Mouse (Mus musculus) midbrain, embryonic 11.5 days (tissue): ENCODE measurements at regions not wholly inside any gene's neighbourhood (a gene's known extent, or its start where the extent isn't known, plus 50 kb on each side); places are given as distances from the start of the nearest gene placed in this dataset.

Experiments used
- ATAC-seq: fragments of 200-750 bp; cut with Nextera tagmentation; 2 replicates; pipeline ENCODE4 v1.8.0; 2017; ENCODE audit warnings: moderate TSS enrichment, moderate library complexity; ENCODE audit not compliant: low FRiP score
- DNase-seq: peaks from one replicate; pipeline ENCODE4 v3.0.0; 2015; ENCODE audit warnings: low spot score; ENCODE audit errors: missing footprints
- H3K27ac ChIP-seq: fragments of 300-500 bp; sonication (generic); 2 replicates; pipeline ENCODE4 v1.5.1; 2014; ENCODE audit warnings: low read depth, low read length
- H3K27me3 ChIP-seq: fragments of 300-500 bp; sonication (generic); 2 replicates; pipeline ENCODE4 v1.6.1; 2014; ENCODE audit warnings: mild to moderate bottlenecking, low read length, moderate library complexity, mixed read lengths; ENCODE audit not compliant: control insufficient read depth, insufficient read depth
- H3K36me3 ChIP-seq: fragments of 300-500 bp; sonication (generic); 2 replicates; pipeline ENCODE4 v1.6.1; 2014; ENCODE audit warnings: mild to moderate bottlenecking, low read length, moderate library complexity, mixed read lengths; ENCODE audit not compliant: control insufficient read depth, insufficient read depth
- H3K4me1 ChIP-seq: fragments of 300-500 bp; sonication (generic); 2 replicates; pipeline ENCODE4 v1.6.1; 2014; ENCODE audit warnings: low read length; ENCODE audit not compliant: control insufficient read depth, insufficient read depth
- H3K4me2 ChIP-seq: fragments of 300-500 bp; sonication (generic); 2 replicates; pipeline ENCODE4 v1.6.1; 2014; ENCODE audit warnings: mild to moderate bottlenecking, moderate library complexity
- H3K4me3 ChIP-seq: fragments of 300-500 bp; sonication (generic); 2 replicates; pipeline ENCODE4 v1.5.1; 2014; ENCODE audit warnings: low read depth, low read length
- H3K9ac ChIP-seq: fragments of 300-500 bp; sonication (generic); 2 replicates; pipeline ENCODE4 v1.6.1; 2014; ENCODE audit warnings: low read length
- H3K9me3 ChIP-seq: fragments of 300-500 bp; sonication (generic); 2 replicates; pipeline ENCODE4 v1.6.1; 2016; ENCODE audit warnings: low read length; ENCODE audit not compliant: control insufficient read depth
- WGBS: fragments of 180-500 bp; shearing (Covaris S2); extraction: QIAGEN DNeasy Blood & Tissue Kit; methylation state at CpG from one replicate; pipeline ENCODE4 v1.1.7; 2014; 5-methylcytosine and 5-hydroxymethylcytosine counted together

DNA sequence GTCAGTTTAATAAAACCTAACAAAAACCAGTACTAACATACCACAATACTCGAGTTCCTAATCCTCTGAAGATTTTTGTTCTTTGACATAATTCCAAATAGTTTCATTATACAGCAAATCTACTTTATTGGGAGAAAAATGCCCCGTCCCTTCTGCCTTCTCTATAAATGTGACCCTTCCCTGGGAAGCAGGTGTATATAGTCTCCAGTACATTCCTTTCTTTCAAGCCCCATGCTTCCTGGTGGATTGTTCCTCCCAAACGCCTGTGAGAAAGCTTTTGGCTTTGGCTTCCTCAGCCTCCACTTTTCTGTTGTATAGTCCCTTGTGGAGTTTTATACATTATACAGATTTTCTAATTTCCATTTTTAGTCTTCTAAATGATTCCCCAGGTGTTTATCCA is 1001.8 kb upstream of the Tenm3 start:
- DNase-seq (no peak), ATAC-seq (no peak)
- H3K27ac ChIP-seq = no peak overlapping the region
- no peak overlapping the region for H3K4me3 ChIP-seq
- no peak overlapping the region for H3K9ac ChIP-seq
- no peaks in the 10 kb centered on the region for H3K4me1 ChIP-seq
- WGBS = 83% methylated on average over 3 of the region's 3 CpGs
- no peaks in the 10 kb centered on the region for H3K9me3 ChIP-seq
- no peaks in the 10 kb centered on the region for H3K27me3 ChIP-seq
- H3K36me3 ChIP-seq = no peaks in the 10 kb centered on the region
- H3K4me2 ChIP-seq = no peak overlapping the region

- DNase-seq = no peak
- no peak overlapping the region for H3K4me2 ChIP-seq
Observed at GRCm38 (mm10) chr8:49831970-49832369, 988.2 kb upstream of the Tenm3 start.

DNA sequence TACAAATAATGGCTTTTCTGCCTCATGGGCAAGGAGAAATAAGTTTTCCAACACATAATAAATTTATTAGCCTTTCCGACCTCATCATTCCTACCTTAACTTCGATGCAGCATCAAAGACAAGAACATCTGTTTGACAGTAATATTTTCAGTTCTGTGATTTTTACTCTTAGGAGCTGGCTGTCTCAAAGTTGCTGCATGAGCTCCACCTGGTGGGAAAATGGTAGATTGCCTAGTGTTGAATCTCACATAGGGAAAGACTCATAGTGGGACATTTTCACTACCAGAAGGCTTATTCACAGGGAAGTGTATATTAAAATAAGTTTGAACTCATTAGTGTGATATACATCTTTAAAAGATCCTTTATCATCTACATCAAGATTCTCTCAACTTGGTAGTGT is 985.6 kb upstream of the Tenm3 start:
- no peaks in the 10 kb centered on the region for H3K4me1 ChIP-seq
- H3K27ac ChIP-seq = no peak overlapping the region
- no peak overlapping the region for H3K4me3 ChIP-seq
- H3K36me3 ChIP-seq = no peaks in the 10 kb centered on the region
- DNase-seq (peak; percentile 92), ATAC-seq (no peak)
- no peaks in the 10 kb centered on the region for H3K27me3 ChIP-seq
- H3K9ac ChIP-seq = no peak overlapping the region
- H3K4me2 ChIP-seq = no peak overlapping the region
- no peaks in the 10 kb centered on the region for H3K9me3 ChIP-seq
- WGBS = 40% methylated on average over 2 of the region's 2 CpGs

More at GRCm38 (mm10) chr8:49831970-49832369, 988.2 kb upstream of the Tenm3 start:
- no peaks in the 10 kb centered on the region for H3K9me3 ChIP-seq
- no peaks in the 10 kb centered on the region for H3K36me3 ChIP-seq
- H3K4me1 ChIP-seq = no peaks in the 10 kb centered on the region
- H3K27me3 ChIP-seq = no peaks in the 10 kb centered on the region
- H3K9ac ChIP-seq = no peak overlapping the region
- no peak overlapping the region for H3K4me3 ChIP-seq
- H3K27ac ChIP-seq = no peak overlapping the region
- no peak for ATAC-seq

GRCm38 (mm10) chr8:49826231-49826630 is 982.5 kb upstream of the Tenm3 start:
- no peaks in the 10 kb centered on the region for H3K9me3 ChIP-seq
- no peak for ATAC-seq
- H3K4me1 ChIP-seq = no peaks in the 10 kb centered on the region
- no peak overlapping the region for H3K9ac ChIP-seq
- no peak overlapping the region for H3K4me2 ChIP-seq
- H3K4me3 ChIP-seq = no peak overlapping the region
- no peak overlapping the region for H3K27ac ChIP-seq
- no peaks in the 10 kb centered on the region for H3K36me3 ChIP-seq
- no peaks in the 10 kb centered on the region for H3K27me3 ChIP-seq
- peak; percentile 33 for DNase-seq

GRCm38 (mm10) chr8:49825000-49825399 is 981.2 kb upstream of the Tenm3 start:
- ATAC-seq = no peak
- Histone ChIP-seq H3K9ac (no peak overlapping the region), H3K4me1 (no peaks in the 10 kb centered on the region), H3K4me3 (no peak overlapping the region), H3K27ac (no peak overlapping the region), H3K4me2 (no peak overlapping the region), H3K27me3 (no peaks in the 10 kb centered on the region), H3K36me3 (no peaks in the 10 kb centered on the region), H3K9me3 (no peaks in the 10 kb centered on the region)
- no peak for DNase-seq
- 88% methylated on average over 5 of the region's 5 CpGs for WGBS

- no peak overlapping the region for H3K27ac ChIP-seq
- no peaks in the 10 kb centered on the region for H3K36me3 ChIP-seq
- H3K27me3 ChIP-seq = no peaks in the 10 kb centered on the region
- H3K9ac ChIP-seq = no peak overlapping the region
- no peak for DNase-seq
- H3K4me2 ChIP-seq = no peak overlapping the region
- H3K4me1 ChIP-seq = no peaks in the 10 kb centered on the region
- H3K9me3 ChIP-seq = no peaks in the 10 kb centered on the region
- H3K4me3 ChIP-seq = no peak overlapping the region
- no peak for ATAC-seq
- 70% methylated on average over 2 of the region's 2 CpGs for WGBS
Observed at GRCm38 (mm10) chr8:49822791-49823190, 979.0 kb upstream of the Tenm3 start.

- 94% methylated on average over 2 of the region's 2 CpGs for WGBS
- H3K27me3 ChIP-seq = no peaks in the 10 kb centered on the region
- no peak overlapping the region for H3K27ac ChIP-seq
- H3K4me3 ChIP-seq = no peak overlapping the region
- no peak for ATAC-seq
- H3K4me1 ChIP-seq = peaks cover 8% of the 10 kb centered on the region
- no peak for DNase-seq
- no peak overlapping the region for H3K9ac ChIP-seq
- H3K9me3 ChIP-seq = no peaks in the 10 kb centered on the region
- no peaks in the 10 kb centered on the region for H3K36me3 ChIP-seq
- H3K4me2 ChIP-seq = no peak overlapping the region
Observed at GRCm38 (mm10) chr8:49799236-49799635, 955.5 kb upstream of the Tenm3 start.

DNA sequence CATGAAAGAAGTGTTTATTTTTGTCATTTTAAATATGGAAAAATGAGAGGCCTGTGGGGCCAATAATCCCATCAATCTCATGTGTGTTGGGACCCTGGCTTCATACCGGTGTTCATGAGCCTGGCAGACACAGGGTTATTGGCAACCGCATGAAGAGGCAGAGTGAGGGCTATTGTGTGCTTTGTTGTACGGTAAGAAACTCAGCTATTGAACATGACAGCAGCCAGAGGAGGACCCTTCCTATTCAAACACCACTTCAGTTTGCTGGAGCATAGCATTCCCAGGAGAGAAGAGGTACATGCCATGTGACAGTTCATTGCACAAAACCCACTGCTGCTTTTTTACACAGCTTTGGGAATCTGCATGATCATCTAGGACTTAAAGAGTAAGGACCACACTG is 953.0 kb upstream of the Tenm3 start:
- Histone ChIP-seq H3K4me1 (peaks cover 12% of the 10 kb centered on the region), H3K4me2 (no peak overlapping the region), H3K27me3 (no peaks in the 10 kb centered on the region), H3K4me3 (no peak overlapping the region), H3K9ac (no peak overlapping the region), H3K9me3 (no peaks in the 10 kb centered on the region), H3K27ac (no peak overlapping the region), H3K36me3 (no peaks in the 10 kb centered on the region)
- WGBS = 34% methylated on average over 3 of the region's 3 CpGs
- no peak for DNase-seq
- ATAC-seq = peak; percentile 61; the same call in 1 of the 2 replicates

- H3K9ac ChIP-seq = no peak overlapping the region
- no peaks in the 10 kb centered on the region for H3K27me3 ChIP-seq
- no peak overlapping the region for H3K4me2 ChIP-seq
- no peaks in the 10 kb centered on the region for H3K9me3 ChIP-seq
- H3K36me3 ChIP-seq = no peaks in the 10 kb centered on the region
- H3K4me1 ChIP-seq = peaks cover 12% of the 10 kb centered on the region
- WGBS = 80% methylated on average over 1 of the region's 1 CpGs
- ATAC-seq (no peak), DNase-seq (no peak)
- no peak overlapping the region for H3K4me3 ChIP-seq
- no peak overlapping the region for H3K27ac ChIP-seq
Observed at GRCm38 (mm10) chr8:49794491-49794890, 950.7 kb upstream of the Tenm3 start.

DNA sequence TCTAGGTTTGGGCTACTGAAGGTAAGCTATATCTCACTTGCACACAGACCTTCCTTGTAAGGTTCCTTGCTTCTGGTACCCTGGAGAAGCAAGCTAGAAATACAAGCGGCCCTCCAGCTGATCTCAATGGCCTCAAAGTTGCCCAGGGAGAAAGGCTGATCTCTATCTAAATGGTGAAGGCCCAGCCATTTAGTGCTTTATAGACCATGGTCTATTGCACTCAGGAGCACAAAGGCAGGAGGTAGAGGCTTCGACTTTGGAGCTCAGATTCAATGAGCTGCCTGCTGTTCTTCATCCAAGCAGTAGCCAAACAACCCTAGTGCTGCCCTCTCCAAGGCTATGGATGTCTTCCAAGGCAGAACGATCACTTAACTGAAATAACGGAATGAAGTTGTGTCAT is 926.1 kb upstream of the Tenm3 start:
- Histone ChIP-seq H3K27ac (no peak overlapping the region), H3K9me3 (no peaks in the 10 kb centered on the region), H3K36me3 (no peaks in the 10 kb centered on the region), H3K9ac (no peak overlapping the region), H3K4me1 (no peaks in the 10 kb centered on the region), H3K4me3 (no peak overlapping the region), H3K27me3 (no peaks in the 10 kb centered on the region), H3K4me2 (no peak overlapping the region)
- no peak for ATAC-seq
- WGBS = 40% methylated on average over 4 of the region's 4 CpGs
- no peak for DNase-seq
